Mouse (Mus musculus): ENCODE data around the gene Irf5. TPM values are rescaled to one million over a fixed set of nuclear protein-coding genes. Genes with fewer than 3 reads are reported as not detected.
A peak's percentile ranks its signal among the peaks of the same experiment; 100 is the strongest.

Gene Irf5
- 1 to 10 TPM; 2.7 to 4.2 TPM for total RNA-seq (2021)

- DNase-seq (ENCODE audit: low spot score) = no peak
These were observed at the start of gene Irf5 for GRCm38 (mm10) chr6:29526281-29527251. TSS of gene Irf5 (plus strand) at chr6:29526625.

GRCm38 (mm10) chr6:29482691-29483090, 43.7 kb upstream of the Irf5 start:
- intact Hi-C loops (cut with DNase I) = loop anchor here (5.0 kb wide), 1 partner anchor 90 kb away; no protein-coding TSS in a partner anchor

More at GRCm38 (mm10) chr6:29526281-29527251, at the start of gene Irf5:
- intact Hi-C loops (cut with DNase I) = no loop called here

GRCm38 (mm10) chr6:29484716-29485559, 41.5 kb upstream of the Irf5 start:
- no peak for DNase-seq (ENCODE audit: low spot score)
- intact Hi-C loops (cut with DNase I) = loop anchor here (5.0 kb wide), 1 partner anchor 93 kb away; no protein-coding TSS in a partner anchor

More at GRCm38 (mm10) chr6:29482691-29483090, 43.7 kb upstream of the Irf5 start:
- no peak for DNase-seq (ENCODE audit: low spot score)

GRCm38 (mm10) chr6:29485951-29486350, 40.5 kb upstream of the Irf5 start:
- intact Hi-C loops (cut with DNase I) = no loop called here
- no peak for DNase-seq (ENCODE audit: low spot score)

GRCm38 (mm10) chr6:29494101-29494500, 32.3 kb upstream of the Irf5 start:
- no peak for DNase-seq (ENCODE audit: low spot score)
- intact Hi-C loops (cut with DNase I) = no loop called here

GRCm38 (mm10) chr6:29496270-29496669, 30.2 kb upstream of the Irf5 start:
- no peak for DNase-seq (ENCODE audit: low spot score)
- intact Hi-C loops (cut with DNase I) = no loop called here

- DNase-seq (ENCODE audit: low spot score) = no peak
- intact Hi-C loops (cut with DNase I) = no loop called here
These were observed 28.6 kb upstream of the Irf5 start for GRCm38 (mm10) chr6:29497791-29498190.

- no peak for DNase-seq (ENCODE audit: low spot score)
- intact Hi-C loops (cut with DNase I) = no loop called here
These were observed 26.2 kb upstream of the Irf5 start for GRCm38 (mm10) chr6:29500177-29500576.

GRCm38 (mm10) chr6:29500810-29501209, 25.6 kb upstream of the Irf5 start:
- intact Hi-C loops (cut with DNase I) = no loop called here
- DNase-seq (ENCODE audit: low spot score) = no peak

- intact Hi-C loops (cut with DNase I) = no loop called here
- DNase-seq (ENCODE audit: low spot score) = no peak
These were observed 24.8 kb upstream of the Irf5 start for GRCm38 (mm10) chr6:29501599-29501998.

- DNase-seq (ENCODE audit: low spot score) = no peak
- intact Hi-C loops (cut with DNase I) = no loop called here
These were observed 20.9 kb upstream of the Irf5 start for GRCm38 (mm10) chr6:29505493-29505892.

GRCm38 (mm10) chr6:29506834-29507233, 19.6 kb upstream of the Irf5 start:
- no peak for DNase-seq (ENCODE audit: low spot score)
- intact Hi-C loops (cut with DNase I) = no loop called here

GRCm38 (mm10) chr6:29507447-29508309, 18.7 kb upstream of the Irf5 start, which contains the start of gene Kcp:
TSS of gene Kcp (minus strand) at chr6:29507952.
- DNase-seq (ENCODE audit: low spot score) = no peak
- intact Hi-C loops (cut with DNase I) = no loop called here

GRCm38 (mm10) chr6:29509086-29509485, 17.3 kb upstream of the Irf5 start:
- DNase-seq (ENCODE audit: low spot score) = peak; percentile 36
- intact Hi-C loops (cut with DNase I) = no loop called here

GRCm38 (mm10) chr6:29513284-29513683, 13.1 kb upstream of the Irf5 start:
- DNase-seq (ENCODE audit: low spot score) = peak; percentile 28
- intact Hi-C loops (cut with DNase I) = no loop called here

GRCm38 (mm10) chr6:29517139-29517538, 9.3 kb upstream of the Irf5 start:
- intact Hi-C loops (cut with DNase I) = loop anchor here (1.0 kb wide), 1 partner anchor 132 kb away; no protein-coding TSS in a partner anchor
- DNase-seq (ENCODE audit: low spot score) = peak; percentile 38

- intact Hi-C loops (cut with DNase I) = no loop called here
- DNase-seq (ENCODE audit: low spot score) = no peak
These were observed 3.7 kb upstream of the Irf5 start for GRCm38 (mm10) chr6:29522626-29523300.

GRCm38 (mm10) chr6:29523301-29524033, 3.0 kb upstream of the Irf5 start:
- no peak for DNase-seq (ENCODE audit: low spot score)
- intact Hi-C loops (cut with DNase I) = no loop called here
